Mouse (Mus musculus) heart, postnatal 0 days (tissue): ENCODE data around the gene Ell. TPM values are rescaled to one million over a fixed set of nuclear protein-coding genes. Genes with fewer than 3 reads are reported as not detected.

ENCODE experiments used
- ATAC-seq: fragments of 200-750 bp; cut with Nextera tagmentation; 2 replicates; pipeline ENCODE4 v1.8.0; 2017; ENCODE audit warnings: low read depth, moderate number of reproducible peaks, moderate library complexity; ENCODE audit not compliant: insufficient read depth
- DNase-seq: peaks from one replicate; pipeline ENCODE4 v3.0.0-alpha.2; 2016; ENCODE audit warnings: low spot score
- H3K27ac ChIP-seq: fragments of 300-500 bp; sonication (generic); 2 replicates; pipeline ENCODE4 v1.5.1; 2014; ENCODE audit warnings: low read depth, mild to moderate bottlenecking
- H3K27me3 ChIP-seq: fragments of 300-500 bp; sonication (generic); 2 replicates; pipeline ENCODE4 v1.6.1; 2014; ENCODE audit warnings: low read length, mixed read lengths; ENCODE audit not compliant: control insufficient read depth, insufficient read depth
- H3K36me3 ChIP-seq: fragments of 300-500 bp; sonication (generic); replicated peaks from 2 replicates; pipeline ENCODE4 v1.6.1; 2014; ENCODE audit warnings: low read length, mixed read lengths; ENCODE audit not compliant: control insufficient read depth, insufficient read depth
- H3K4me1 ChIP-seq: fragments of 300-500 bp; sonication (generic); 2 replicates; pipeline ENCODE4 v1.6.1; 2014; ENCODE audit warnings: antibody characterized with exemption; ENCODE audit not compliant: control insufficient read depth, insufficient read depth
- H3K4me2 ChIP-seq: fragments of 300-500 bp; sonication (generic); 2 replicates; pipeline ENCODE4 v1.6.1; 2014; ENCODE audit warnings: low read depth, mild to moderate bottlenecking, low read length, moderate library complexity
- H3K4me3 ChIP-seq: fragments of 300-500 bp; sonication (generic); 2 replicates; pipeline ENCODE4 v1.5.1; 2014; ENCODE audit warnings: low read depth, low read length
- H3K9ac ChIP-seq: fragments of 300-500 bp; sonication (generic); replicated peaks from 2 replicates; pipeline ENCODE4 v1.6.1; 2014; ENCODE audit warnings: low read depth, low read length, mixed read lengths
- H3K9me3 ChIP-seq: fragments of 300-500 bp; sonication (generic); replicated peaks from 2 replicates; pipeline ENCODE4 v1.6.1; 2016; ENCODE audit warnings: low read length; ENCODE audit not compliant: control insufficient read depth
- CTCF ChIP-seq: IDR thresholded peaks from 2 replicates; pipeline ENCODE4 v1.5.1; 2016; ENCODE audit warnings: antibody characterized with exemption, control low read depth, low read depth
- EP300 ChIP-seq: IDR thresholded peaks from 2 replicates; pipeline ENCODE4 v1.6.1; 2016; ENCODE audit warnings: antibody characterized with exemption, low read depth
- WGBS: fragments of 180-500 bp; shearing (Covaris S2); extraction: QIAGEN DNeasy Blood & Tissue Kit; methylation state at CpG from one replicate; pipeline ENCODE4 v1.1.7; 2014; 5-methylcytosine and 5-hydroxymethylcytosine counted together
- polyA plus RNA-seq: library from polyadenylated mRNA; unstranded; fragments of >200 nt; fragmentation: Nextera tagmentation; extraction: Ambion mirVana; gene quantifications from 2 replicates; pipeline ENCODE4 v1.2.1, GENCODE M21; 2015
- total RNA-seq: library from RNA; depleted of rRNA; stranded (reverse); fragments of >200 nt; gene quantifications from 2 replicates; pipeline ENCODE4 v1.2.3, GENCODE M21; 2014; ENCODE audit warnings: low replicate concordance

Ell gene
- total and polyA plus RNA-seq, 2 experiments from 2014 or later, result 7.3 to 9.1 TPM

DNA sequence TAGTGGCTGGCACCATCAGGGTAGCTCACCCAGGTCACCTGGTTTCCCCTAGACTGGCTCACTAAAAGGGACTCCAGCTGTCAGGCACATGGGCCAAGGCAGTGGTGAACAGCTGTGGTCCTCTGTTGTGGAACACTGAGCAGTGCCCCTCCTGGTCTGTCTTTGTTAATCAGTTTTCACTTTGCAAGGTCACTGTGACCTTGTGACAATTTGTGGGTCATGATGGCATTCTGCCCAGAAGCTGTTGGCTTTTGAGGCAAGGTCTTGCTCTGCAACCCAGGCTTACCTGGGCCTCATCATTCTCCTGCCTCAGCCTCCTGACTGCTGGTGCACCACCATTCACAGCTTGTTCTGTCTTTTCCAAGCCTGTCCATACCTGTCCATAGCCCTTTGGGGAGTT lies 31.1 kb downstream of the Ell start:
- Histone ChIP-seq H3K4me1 (peaks cover 46% of the 10 kb centered on the region), H3K4me2 (no peak overlapping the region), H3K9me3 (no peaks in the 10 kb centered on the region), H3K27me3 (no peaks in the 10 kb centered on the region), H3K9ac (no peak overlapping the region), H3K4me3 (no peak overlapping the region), H3K36me3 (0 out of 2 replicates have a peak, but pooled peaks cover 3% of the 10 kb centered on the region), H3K27ac (peak overlapping the region; percentile 78)
- TF ChIP-seq CTCF (no peak), EP300 (no peak)
- DNase-seq (no peak), ATAC-seq (0 out of 2 replicates have a peak, but pooled peaks have one; percentile 22)

DNA sequence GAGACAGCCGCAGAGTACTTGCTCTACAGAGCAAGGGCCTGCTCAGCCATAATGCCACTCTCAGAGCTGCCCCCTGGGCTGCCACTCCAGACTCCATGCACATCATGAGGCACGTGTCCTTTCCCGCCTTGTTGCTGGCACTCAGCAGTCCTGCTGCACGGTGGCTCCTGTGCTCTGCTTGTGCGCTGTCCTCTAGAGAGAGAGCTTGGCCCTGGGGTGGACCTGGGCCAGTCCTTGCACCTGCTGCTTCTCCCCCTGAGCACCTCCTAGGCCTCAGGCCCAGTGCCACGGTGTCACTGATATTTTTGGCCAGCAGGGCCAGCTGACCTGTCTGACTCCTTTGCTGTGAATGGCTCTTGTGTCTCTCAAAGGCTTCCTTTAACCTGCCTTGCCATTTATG lies 31.7 kb downstream of the Ell start:
- 56% methylated on average over 6 of the region's 6 CpGs for whole genome bisulfite sequencing
- H3K36me3 ChIP-seq, result 0 out of 2 replicates have a peak, but pooled peaks cover 6% of the 10 kb centered on the region
- no peak overlapping the region for H3K4me3 ChIP-seq
- peaks cover 40% of the 10 kb centered on the region for H3K4me1 ChIP-seq
- no peak overlapping the region for H3K9ac ChIP-seq
- TF ChIP-seq CTCF, result no peak; the same call in 1 of the 2 replicates
- no peaks in the 10 kb centered on the region for H3K9me3 ChIP-seq
- peak; percentile 58 for DNase-seq
- ATAC-seq, result peak; percentile 82
- no peaks in the 10 kb centered on the region for H3K27me3 ChIP-seq
- no peak overlapping the region for H3K4me2 ChIP-seq
- peak overlapping the region; percentile 78 for H3K27ac ChIP-seq

DNA sequence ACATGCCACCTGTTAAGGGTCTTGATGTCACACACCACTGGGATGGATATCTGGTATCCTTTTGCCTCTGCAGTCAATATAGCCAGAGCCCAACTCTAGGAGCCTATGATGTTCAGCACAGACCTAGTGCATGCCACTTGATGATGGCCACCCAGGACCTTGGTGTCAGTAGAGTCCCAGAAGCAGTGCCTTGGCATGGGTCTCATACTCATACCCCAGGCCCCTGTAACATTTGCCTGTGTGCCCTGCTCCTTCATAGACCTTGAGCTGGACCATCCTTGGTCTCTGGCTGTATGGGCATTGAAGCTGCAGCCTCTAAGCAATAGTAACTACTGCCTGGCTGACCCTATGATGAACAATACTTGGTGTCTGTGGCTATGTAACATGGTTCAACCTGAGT lies 35.0 kb downstream of the Ell start:
- ATAC-seq (no peak), DNase-seq (no peak)
- Histone ChIP-seq H3K36me3 (peaks cover 24% of the 10 kb centered on the region), H3K4me1 (peaks cover 28% of the 10 kb centered on the region), H3K4me2 (no peak overlapping the region), H3K4me3 (no peak overlapping the region), H3K9ac (no peak overlapping the region), H3K9me3 (no peaks in the 10 kb centered on the region), H3K27ac (no peak overlapping the region), H3K27me3 (no peaks in the 10 kb centered on the region)
- TF ChIP-seq EP300 (no peak), CTCF (no peak)

DNA sequence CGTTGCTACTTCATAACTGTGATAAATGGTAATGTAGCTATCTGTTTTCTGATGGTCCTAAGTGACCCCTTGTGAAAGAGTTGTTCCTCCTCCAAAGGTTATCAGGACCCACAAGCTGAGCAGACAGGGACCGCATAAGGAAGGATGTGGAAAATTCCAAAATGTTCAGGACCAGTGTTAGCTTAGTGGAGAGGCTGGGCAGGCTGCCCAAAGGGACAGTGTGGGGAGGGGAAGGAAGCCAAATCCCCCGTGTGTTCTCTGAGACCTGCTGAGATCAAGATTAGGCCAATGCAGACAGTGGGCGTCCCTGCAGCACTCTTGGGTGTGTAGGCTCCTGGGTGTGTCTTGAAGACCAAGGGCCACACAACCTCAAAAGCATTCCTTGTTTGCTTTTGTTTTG lies 35.7 kb downstream of the Ell start:
- Histone ChIP-seq H3K36me3 (peaks cover 26% of the 10 kb centered on the region), H3K4me3 (no peak overlapping the region), H3K9ac (no peak overlapping the region), H3K27me3 (no peaks in the 10 kb centered on the region), H3K4me1 (peaks cover 25% of the 10 kb centered on the region), H3K4me2 (no peak overlapping the region), H3K9me3 (no peaks in the 10 kb centered on the region), H3K27ac (no peak overlapping the region)
- TF ChIP-seq EP300 (no peak), CTCF (no peak)
- WGBS, result 34% methylated on average over 4 of the region's 4 CpGs
- ATAC-seq (no peak), DNase-seq (no peak)

DNA sequence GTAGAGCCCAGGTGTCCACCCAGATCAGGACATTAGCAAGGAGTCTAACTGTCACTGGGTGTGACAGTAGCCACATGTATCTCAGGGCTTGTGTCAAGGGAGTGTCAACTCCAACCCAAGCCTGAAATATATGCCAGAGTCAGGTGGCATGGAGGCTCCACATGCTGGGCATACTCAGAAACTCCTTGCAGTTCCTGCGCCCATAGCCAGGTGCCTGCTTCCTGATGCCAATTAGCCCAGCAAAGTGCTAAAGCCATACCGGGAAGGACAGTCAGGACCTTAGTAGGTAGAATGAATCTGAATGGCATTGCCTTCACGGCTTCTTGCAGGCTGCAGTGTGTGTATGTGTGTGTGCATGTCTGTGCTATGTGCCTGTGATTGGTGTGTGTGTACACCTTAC lies 38.0 kb downstream of the Ell start:
- H3K9me3 ChIP-seq, result no peaks in the 10 kb centered on the region
- peaks cover 48% of the 10 kb centered on the region for H3K36me3 ChIP-seq
- no peak overlapping the region for H3K4me3 ChIP-seq
- DNase-seq, result no peak
- no peak overlapping the region for H3K4me2 ChIP-seq
- H3K4me1 ChIP-seq, result 0 out of 2 replicates have a peak, but pooled peaks cover 8% of the 10 kb centered on the region
- H3K9ac ChIP-seq, result no peak overlapping the region
- H3K27me3 ChIP-seq, result no peaks in the 10 kb centered on the region
- no peak for ATAC-seq
- no peak overlapping the region for H3K27ac ChIP-seq
- WGBS, result 87% methylated on average over 3 of the region's 3 CpGs
- TF ChIP-seq EP300 (no peak), CTCF (no peak)
